Mouse (Mus musculus) lung, postnatal 10 days (tissue): ENCODE measurements around the gene Rabgap1l.

ENCODE experiments used
- DNase-seq: peaks from one replicate; pipeline ENCODE4 v3.0.0; 2021

The Rabgap1l gene

DNA sequence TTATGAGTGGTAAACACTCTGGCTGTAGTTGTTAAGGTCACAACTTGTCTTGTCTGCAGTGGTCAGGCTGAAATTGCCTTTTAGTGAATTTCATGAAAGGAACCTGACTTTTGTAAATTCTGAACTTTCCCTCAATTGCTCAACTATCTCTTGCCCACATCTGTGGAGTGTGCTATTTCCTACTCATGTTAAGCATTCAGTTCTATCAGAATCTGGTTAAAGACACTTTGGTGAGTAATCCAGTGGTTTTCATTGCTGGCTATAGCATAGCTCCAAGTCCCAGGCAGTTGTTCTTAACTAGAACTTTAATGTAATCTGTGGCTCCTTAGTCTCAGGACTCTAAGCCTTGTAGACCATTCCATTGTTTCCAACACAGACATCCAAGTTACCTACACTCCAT lies 421.3 kb downstream of the Rabgap1l start:
- DNase-seq, result no peak

DNA sequence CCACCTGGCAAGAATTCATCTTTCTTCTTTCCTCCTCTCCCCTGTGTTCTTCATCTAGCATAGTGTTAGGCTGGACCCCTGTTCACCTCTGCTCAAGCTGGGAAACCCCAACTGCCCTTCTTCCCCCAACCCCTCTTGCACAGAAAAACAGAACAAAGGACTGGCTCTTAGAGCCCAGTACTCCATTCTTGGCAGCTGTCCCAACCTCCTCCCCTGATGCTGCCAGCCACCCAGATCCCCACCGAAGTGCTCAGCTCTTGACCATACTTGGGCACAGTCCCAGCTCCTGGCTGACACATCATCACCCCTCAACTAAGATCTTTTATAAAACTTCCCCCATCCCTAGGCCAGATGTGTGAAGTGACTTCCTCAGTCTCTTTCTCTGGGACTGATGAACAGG lies 422.5 kb downstream of the Rabgap1l start:
- peak; percentile 35 for DNase-seq

GRCm38 (mm10) chr1:160366615-160367014 lies 426.4 kb downstream of the Rabgap1l start:
- DNase-seq, result no peak

DNA sequence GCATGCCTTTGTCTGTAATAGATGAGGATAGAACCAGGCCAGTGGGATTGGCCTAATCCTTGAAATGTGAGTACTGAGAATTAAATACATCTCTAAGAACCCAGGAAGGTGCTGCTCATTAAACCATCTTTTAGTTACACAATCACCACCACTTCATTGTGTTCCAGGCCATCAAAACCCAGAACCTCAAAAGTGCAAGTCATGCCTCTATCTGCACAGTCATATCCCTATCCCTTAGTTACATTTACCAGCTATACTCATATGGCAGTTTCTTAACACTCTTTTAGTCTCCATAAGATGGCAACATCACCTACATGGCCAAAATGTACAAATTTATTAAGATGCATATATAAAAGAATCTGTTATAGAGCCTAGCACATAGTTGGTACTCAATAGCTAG lies 435.7 kb downstream of the Rabgap1l start:
- DNase-seq, result no peak

- no peak for DNase-seq
Measured at GRCm38 (mm10) chr1:160353732-160354455, 439.1 kb downstream of the Rabgap1l start.

DNA sequence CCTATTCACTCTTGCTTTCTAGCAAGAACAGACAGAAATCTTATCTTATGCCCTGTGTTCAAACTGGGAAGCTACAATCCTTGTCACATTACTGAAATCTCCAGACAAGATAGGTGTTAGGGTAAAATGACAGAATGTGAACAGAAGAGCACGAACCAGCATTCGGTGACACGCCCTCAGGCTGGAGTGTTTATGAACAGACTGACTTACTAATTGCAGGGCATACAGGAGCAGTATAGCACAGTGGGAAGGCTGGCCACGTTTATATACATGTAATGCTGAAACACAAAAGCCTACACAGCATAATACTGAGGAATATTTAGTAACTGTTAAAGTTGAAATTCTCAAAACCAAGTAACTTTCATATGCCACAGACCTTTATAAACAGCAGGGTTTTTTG lies 440.7 kb downstream of the Rabgap1l start:
- no peak for DNase-seq

GRCm38 (mm10) chr1:160351880-160352234 lies 441.2 kb downstream of the Rabgap1l start:
- peak; percentile 49 for DNase-seq

DNA sequence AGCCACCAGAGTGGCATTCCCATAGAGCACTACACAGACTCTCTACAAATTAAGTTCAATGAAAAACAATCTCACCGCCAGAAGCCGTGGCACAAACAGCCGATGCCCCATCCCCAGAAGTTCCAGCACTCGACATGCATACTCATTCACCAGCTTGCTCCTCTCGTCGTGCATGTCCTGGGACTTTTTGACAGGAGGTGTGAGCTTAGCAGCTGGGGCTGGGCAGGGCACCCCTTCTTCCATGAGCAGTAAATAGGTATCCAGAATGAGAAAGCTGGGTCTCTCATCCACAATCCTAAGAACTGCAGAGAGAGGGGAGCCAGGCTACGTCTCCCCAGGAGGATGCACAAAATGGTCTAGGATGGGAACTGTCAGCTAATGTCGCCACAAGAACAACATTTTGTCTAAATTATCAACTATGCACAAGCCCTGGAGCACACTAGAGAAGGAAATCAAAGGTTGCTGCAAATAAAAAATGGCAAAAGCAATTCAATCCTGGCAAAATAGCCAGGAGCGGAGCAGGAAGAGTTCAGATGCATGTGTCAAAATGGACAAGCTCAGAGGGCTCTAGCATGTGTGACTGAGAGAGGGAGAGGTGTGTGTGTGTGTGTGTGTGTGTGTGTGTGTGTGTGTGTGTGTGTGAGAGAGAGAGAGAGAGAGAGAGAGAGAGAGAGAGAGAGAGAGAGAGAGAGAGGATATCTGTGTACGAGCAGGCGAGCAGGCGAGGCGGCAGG lies 441.7 kb downstream of the Rabgap1l start:
- DNase-seq, result peak; percentile 2

- DNase-seq, result no peak
Measured at GRCm38 (mm10) chr1:160340653-160341052, 452.4 kb downstream of the Rabgap1l start.

DNA sequence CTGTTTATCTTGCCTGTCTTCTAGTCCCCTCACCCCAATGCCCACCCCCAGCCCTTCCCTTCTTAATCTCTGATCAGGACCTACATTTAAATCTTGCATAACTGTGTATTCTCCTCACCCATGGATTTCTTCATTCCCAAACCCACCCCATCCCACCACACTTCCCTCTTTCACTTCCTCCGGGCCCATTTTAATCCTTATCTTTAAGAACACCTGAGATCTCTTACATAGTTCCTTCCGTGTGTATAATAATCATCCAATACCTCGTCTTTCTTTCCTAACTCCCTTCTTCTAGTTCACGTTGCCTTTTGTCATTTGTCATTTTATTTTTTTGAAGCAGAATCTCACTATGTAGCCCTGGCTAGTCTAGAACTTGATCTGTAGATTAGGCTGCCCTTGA lies 453.6 kb downstream of the Rabgap1l start:
- no peak for DNase-seq

- DNase-seq, result no peak
Measured at GRCm38 (mm10) chr1:160334791-160335190, 458.2 kb downstream of the Rabgap1l start.

DNA sequence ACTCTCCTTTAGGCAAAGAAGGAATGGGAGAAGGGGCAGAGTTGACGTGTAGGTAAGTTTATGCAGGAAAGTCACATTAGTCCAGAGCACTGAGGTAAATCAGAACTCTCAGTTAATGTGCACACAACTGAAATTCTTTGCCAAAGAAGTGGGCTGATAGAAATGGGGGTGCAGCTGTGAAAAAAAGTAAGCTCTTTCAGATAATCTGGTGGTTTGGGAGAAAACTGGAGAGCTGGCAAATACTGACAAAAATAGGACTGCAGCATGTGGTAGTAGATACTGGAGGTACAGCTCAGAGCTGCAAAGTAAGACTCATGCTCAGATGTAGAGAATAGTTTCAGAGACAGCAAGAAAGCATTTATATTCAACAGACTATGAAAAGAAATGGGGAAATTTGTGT lies 462.2 kb downstream of the Rabgap1l start:
- no peak for DNase-seq

GRCm38 (mm10) chr1:160330222-160330621 lies 462.8 kb downstream of the Rabgap1l start:
- DNase-seq, result no peak

DNA sequence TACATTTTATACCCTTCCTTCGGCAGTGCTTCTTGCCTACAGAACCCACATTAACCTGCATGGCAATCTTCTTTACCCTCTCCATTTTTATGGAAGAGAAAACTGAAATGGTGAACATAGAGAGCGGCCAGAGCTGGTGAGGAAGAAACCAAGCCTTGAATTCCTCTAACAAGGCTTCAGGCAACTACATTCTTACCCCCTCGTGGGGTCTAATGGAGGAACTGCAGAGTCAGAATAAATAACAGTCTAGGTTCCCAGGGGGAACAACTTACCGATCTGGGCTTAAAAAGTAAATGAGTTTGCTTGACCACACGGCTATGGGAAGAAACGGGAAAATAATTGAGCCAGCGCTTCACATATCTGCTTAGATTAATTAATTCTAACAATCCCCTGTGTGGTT lies 463.2 kb downstream of the Rabgap1l start:
- no peak for DNase-seq

- DNase-seq, result no peak
Measured at GRCm38 (mm10) chr1:160327531-160327930, 465.5 kb downstream of the Rabgap1l start.

- DNase-seq, result no peak
Measured at GRCm38 (mm10) chr1:160325542-160325941, 467.5 kb downstream of the Rabgap1l start.

DNA sequence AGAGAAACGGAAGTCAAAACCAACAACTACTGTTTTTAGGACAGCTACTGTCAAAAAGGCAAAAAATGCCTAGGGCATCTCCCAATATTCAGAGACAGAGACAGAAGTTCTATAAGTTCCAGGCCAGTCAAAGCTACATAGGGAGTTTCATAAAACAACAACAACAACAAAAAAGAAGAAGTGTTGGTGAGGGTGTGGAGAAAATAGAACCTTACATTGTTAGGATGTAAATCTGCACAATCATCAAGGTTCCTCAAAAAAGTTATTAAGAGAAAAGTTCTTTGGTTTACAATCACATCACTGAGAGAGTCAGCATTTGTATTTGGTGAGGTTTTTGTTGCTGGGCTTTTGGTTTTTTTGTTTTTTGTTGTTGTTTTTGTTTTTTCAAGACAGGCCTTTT lies 472.3 kb downstream of the Rabgap1l start:
- DNase-seq, result no peak

DNA sequence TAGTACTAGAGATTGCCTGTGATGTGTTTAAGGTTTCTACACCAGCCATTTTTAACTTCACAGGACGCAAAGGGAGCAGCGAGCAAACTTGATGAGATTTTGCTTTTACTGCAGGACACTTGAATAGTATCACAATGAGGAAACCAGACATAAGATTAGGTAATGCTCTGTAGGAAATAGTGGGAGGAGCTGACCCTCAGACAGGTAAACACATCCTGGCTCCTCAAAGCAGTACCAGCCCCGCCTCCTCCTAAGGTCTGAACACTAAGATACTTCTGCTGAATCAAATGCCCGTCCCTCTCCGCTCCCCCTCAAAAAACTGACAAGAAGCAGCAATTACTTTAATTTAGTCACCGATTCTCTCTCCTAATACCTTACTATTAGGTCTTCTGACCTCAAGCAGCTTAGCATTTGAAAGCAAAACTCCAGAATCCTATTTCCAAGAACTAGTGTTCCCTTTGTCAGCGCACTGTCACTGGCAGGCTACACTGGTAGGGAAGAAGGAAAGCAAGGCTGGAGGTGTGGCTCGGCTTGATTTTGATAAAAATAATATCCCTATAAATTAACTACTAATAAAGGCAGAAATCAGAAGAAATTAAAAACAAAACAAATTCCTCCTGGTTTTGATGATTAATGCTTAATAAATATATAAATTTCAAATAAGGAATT lies 474.8 kb downstream of the Rabgap1l start:
- no peak for DNase-seq

GRCm38 (mm10) chr1:160316239-160316638 lies 476.8 kb downstream of the Rabgap1l start:
- no peak for DNase-seq

DNA sequence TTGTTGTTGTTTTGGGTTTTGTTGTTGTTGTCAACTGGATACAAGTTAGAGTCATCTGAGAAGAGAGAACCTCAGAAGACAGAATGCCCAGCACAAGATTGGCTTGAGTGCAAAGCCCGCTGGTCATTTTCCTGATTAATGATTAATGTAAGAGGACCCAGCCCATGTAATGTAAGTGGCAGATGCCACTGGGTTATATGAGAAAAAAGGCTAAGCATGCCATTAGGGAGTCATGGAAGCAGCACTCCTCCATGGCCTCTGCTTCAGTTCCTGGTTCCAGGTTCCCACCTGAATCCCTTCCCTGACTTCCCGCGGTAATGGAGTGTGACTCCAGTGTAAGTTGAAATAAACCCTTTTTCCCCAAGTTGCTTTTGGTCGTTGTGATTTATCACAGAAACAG lies 480.4 kb downstream of the Rabgap1l start:
- no peak for DNase-seq

DNA sequence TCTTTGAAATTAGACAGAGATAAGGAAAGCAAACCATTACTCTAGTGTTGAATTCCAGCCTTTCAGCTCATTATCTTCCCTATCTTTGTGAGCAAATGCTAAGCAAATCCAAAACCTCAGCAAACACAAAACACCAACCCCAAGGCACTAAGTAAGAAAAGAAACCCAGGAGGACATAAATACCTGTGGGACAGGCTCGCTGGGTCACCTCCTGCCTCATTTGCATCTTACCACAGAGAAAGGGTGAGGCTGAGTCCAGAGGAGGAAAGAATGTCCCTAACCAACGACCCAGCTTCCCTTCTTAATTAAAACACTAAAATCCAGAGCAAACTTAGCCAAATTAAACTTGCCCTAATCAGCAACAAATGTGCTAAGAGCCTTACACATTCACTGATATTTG lies 481.1 kb downstream of the Rabgap1l start:
- DNase-seq, result no peak

DNA sequence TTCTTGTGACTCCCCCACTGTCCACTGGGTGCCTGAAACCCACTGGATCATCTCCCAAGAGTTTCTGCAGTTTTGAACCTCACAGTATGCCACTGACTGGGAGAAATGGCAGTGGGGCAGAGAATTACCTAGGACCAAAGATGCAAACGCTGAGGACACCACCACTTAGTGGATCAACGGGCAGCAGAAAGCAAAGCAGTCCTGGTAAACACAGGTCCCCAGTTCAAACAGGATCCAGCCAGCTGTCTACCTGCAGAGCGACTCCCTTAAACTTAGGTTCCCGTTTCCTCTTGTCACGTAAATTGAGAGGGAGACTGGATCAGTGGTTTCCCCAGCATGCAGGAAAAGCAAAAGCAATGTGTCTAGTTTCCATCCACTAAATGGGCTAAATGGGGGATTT lies 483.1 kb downstream of the Rabgap1l start:
- DNase-seq, result no peak

DNA sequence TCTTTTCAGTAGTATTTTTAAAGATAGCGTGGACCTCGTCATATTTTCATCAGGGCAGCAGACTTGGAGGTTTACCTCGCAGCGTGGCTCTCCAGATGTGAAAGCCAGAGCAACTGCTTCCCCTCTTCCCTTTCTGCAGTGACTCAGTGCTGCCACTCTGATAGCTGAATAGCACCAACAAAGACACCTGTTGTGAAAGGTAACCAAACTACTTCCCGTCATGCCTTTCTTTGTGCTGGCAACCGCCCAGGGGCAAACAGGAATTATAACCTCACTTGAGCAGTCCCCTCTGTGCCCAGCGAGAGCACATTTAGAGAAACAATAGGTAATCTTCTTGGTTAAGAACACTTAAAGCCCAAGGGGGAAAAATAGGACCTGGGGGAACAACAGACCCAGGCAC lies 484.0 kb downstream of the Rabgap1l start:
- DNase-seq, result peak; percentile 76

DNA sequence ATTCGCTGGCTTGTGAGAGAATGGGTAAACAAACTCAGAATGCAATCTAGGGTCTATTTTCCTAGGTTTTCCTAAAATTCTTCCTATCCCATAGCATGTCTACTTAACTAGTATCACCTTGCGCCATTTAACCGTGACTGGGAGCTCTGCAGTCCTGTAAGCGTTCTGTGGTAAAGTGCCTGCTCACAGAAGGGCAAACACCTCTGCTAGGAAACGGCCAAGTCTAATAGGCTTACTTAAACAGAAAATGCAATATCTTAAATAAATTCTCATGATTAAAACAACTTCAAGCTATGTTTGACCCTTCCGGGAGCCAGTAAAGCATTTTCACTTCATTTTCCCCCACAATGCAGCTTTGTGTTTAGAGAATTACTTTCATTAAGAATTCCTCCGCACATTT lies 484.5 kb downstream of the Rabgap1l start:
- DNase-seq, result no peak
